Mouse (Mus musculus): ENCODE measurements at regions not wholly inside any gene's neighbourhood (a gene's known extent, or its start where the extent isn't known, plus 50 kb on each side); places are given as distances from the start of the nearest gene placed in this dataset.

DNA sequence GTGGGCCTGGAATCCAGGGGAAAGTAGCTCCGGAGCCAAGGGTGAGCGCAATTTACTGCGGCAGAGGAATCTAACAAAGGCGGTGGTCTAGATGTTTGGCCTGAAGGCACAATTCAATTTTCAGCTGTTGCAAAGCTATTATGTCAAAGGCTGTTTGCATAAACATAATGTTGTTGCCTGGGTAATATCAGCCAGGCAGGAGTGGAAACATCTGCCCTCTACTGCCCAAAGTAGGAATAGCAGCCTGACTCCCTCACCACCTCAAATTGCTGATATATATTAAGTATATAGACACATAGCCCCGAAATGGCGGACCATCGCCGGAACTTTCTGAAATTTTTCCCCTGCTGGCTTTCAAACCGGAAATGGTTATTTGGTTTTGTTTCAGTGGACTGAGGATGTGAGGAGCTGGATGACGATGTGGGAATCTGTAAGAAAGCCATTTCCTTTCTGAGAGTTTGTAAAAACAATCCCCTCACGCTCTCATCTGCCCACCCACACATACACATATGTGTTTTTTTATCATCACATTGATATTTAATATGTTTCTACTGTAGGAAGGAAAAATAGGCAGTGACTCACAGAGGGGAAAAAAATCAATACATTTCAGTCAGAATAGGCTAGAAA lies 173.1 kb upstream of the Clint1 start:
- Histone ChIP-seq H3K4me3 (replicated peaks) (no peak overlapping the region), H3K4me1 (replicated peaks) (no peaks in the 10 kb centered on the region), H3K4me2 (replicated peaks) (no peak overlapping the region), H3K9me3 (no peaks in the 10 kb centered on the region), H3K9ac (no peak overlapping the region), H3K27me3 (replicated peaks) (no peaks in the 10 kb centered on the region), H3K27ac (no peak overlapping the region), H3K36me3 (no peaks in the 10 kb centered on the region)
- 48% methylated on average over 11 of the region's 11 CpGs for WGBS
- no peak for ATAC-seq

DNA sequence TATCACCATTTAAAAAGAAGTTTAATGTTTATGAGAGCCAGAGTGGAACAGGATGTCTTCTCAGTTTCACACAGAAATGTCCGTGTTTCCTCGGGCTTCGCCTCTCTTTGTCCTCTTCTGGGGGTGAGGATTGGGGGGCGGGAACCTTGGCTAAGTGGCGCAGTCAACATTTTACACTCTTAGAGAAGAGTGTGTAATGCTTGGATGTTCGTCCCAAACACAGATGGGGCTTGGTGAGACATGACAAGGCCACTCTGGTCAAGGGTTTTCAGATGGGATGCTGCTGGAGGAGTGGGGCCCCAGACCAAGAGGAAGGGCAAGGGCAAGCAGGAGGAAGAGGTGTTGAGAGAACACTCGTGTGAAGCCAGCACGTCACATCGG lies 172.6 kb upstream of the Clint1 start:
- WGBS: 66% methylated on average over 9 of the region's 9 CpGs
- no peak overlapping the region for H3K27ac ChIP-seq
- no peak overlapping the region for H3K4me3 ChIP-seq (replicated peaks)
- H3K9ac ChIP-seq: no peak overlapping the region
- no peak for ATAC-seq
- H3K36me3 ChIP-seq: no peaks in the 10 kb centered on the region
- no peaks in the 10 kb centered on the region for H3K4me1 ChIP-seq (replicated peaks)
- H3K9me3 ChIP-seq: no peaks in the 10 kb centered on the region
- no peaks in the 10 kb centered on the region for H3K27me3 ChIP-seq (replicated peaks)
- no peak overlapping the region for H3K4me2 ChIP-seq (replicated peaks)

DNA sequence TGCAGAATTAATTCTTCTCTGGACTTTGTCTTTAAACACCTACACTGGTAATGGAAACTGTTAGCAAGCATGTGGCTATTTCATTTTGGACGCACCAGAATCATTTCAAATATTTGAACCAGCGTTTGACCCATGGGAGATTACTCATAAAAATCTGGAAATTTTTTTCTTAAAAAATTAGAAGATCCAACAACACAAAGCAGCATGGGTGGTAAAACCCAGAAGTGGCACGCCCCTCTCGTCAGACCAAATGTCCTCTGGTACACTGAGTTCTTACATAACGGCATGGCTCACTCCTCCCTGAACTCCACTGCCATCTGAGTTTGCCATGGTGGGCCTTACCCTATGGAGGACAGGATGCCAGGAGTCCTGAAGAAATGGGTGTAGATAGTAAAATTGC lies 166.3 kb upstream of the Clint1 start:
- Histone ChIP-seq H3K36me3 (no peaks in the 10 kb centered on the region), H3K9me3 (no peaks in the 10 kb centered on the region), H3K4me2 (replicated peaks) (no peak overlapping the region), H3K9ac (no peak overlapping the region), H3K4me1 (replicated peaks) (no peaks in the 10 kb centered on the region), H3K4me3 (replicated peaks) (no peak overlapping the region), H3K27me3 (replicated peaks) (no peaks in the 10 kb centered on the region), H3K27ac (no peak overlapping the region)
- ATAC-seq: no peak
- WGBS: 88% methylated on average over 5 of the region's 5 CpGs

DNA sequence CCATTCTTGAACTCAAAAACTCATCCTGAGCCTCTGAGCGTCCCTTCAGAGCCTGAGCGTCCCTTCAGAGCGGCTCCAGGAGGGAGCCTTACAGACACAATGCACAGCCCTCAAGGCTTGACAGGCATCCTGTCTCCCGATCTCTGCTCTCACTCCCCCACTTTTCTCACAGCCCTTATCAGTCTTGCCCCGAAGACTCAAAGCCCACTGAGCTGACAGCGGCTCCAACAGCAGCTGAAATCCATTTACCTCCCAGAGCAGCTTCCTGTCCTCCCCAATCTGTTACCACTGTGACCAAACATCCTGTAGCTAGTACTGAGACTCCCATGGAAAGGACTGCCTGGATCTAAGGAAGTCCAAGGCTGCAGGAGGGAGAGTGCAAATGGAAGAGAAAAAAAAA lies 158.6 kb upstream of the Clint1 start:
- no peak for ATAC-seq
- Histone ChIP-seq H3K4me1 (replicated peaks) (no peaks in the 10 kb centered on the region), H3K36me3 (no peaks in the 10 kb centered on the region), H3K4me2 (replicated peaks) (no peak overlapping the region), H3K4me3 (replicated peaks) (no peak overlapping the region), H3K9me3 (no peaks in the 10 kb centered on the region), H3K9ac (no peak overlapping the region), H3K27me3 (replicated peaks) (no peaks in the 10 kb centered on the region), H3K27ac (no peak overlapping the region)
- WGBS: 37% methylated on average over 6 of the region's 6 CpGs

DNA sequence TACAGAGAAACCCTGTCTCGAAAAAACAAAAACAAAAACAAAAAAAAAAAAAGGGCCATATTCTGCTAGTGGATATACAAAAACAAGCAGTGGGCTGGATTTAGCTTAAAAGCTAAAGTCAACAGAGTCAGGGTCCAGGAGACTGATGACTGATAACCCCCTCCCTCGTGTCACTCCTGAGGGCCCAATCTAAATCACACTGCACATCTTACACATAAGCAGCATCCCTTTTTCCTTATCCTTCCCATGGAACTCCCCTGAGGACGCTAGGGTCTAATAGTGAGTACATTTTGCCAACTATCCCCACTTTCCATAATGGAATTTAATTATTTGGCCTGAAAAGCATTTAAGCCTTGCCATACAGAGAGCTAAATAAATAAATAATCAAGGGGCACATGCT lies 150.3 kb upstream of the Clint1 start:
- Histone ChIP-seq H3K9ac (no peak overlapping the region), H3K27me3 (replicated peaks) (no peaks in the 10 kb centered on the region), H3K4me2 (replicated peaks) (no peak overlapping the region), H3K9me3 (no peaks in the 10 kb centered on the region), H3K27ac (no peak overlapping the region), H3K4me1 (replicated peaks) (no peaks in the 10 kb centered on the region), H3K36me3 (no peaks in the 10 kb centered on the region), H3K4me3 (replicated peaks) (no peak overlapping the region)
- 64% methylated on average over 3 of the region's 3 CpGs for WGBS
- ATAC-seq: no peak

DNA sequence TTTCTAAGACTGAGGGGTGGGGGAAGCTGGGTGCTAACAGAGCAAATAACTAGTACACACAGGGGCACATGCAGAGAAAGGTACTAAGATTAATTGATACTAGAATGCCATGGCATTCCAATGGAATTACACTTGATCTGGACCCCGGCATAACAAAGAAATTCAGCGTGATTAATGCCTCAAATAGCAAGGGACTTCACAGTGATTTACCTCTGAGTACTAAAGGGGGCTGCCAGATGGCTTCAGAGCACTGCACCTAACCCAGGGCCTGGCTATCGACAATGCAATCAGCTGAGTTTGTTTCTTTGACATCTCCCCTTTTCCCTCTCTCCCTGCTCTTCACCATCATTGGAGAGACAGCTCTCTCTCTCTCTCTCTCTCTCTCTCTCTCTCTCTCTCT lies 148.9 kb upstream of the Clint1 start:
- H3K4me2 ChIP-seq (replicated peaks): no peak overlapping the region
- no peak for ATAC-seq
- no peaks in the 10 kb centered on the region for H3K4me1 ChIP-seq (replicated peaks)
- H3K9ac ChIP-seq: no peak overlapping the region
- H3K27ac ChIP-seq: no peak overlapping the region
- WGBS: 51% methylated on average over 3 of the region's 3 CpGs
- H3K36me3 ChIP-seq: no peaks in the 10 kb centered on the region
- H3K4me3 ChIP-seq (replicated peaks): no peak overlapping the region
- H3K27me3 ChIP-seq (replicated peaks): no peaks in the 10 kb centered on the region
- H3K9me3 ChIP-seq: no peaks in the 10 kb centered on the region

DNA sequence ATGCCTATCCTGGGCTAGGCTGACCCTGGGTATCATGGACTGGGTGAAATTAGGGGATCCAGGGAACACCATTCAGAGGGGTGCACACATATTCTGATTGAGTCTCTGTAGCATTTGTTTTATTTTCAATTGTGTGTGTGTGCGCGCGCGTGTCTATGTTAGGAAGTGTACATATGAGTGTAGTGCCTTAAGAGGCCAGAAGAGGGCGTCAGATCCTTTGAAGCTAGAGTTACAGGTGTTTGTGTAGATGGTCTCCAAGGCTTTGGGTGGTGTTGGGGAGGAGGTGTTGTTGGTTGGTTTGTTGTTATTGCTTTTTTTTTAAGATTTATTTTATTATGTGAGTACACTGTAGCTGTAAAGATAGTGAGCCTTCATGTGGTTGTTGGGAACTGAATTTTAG lies 147.4 kb upstream of the Clint1 start:
- Histone ChIP-seq H3K9ac (no peak overlapping the region), H3K36me3 (no peaks in the 10 kb centered on the region), H3K27ac (no peak overlapping the region), H3K9me3 (no peaks in the 10 kb centered on the region), H3K4me1 (replicated peaks) (no peaks in the 10 kb centered on the region), H3K27me3 (replicated peaks) (no peaks in the 10 kb centered on the region), H3K4me3 (replicated peaks) (no peak overlapping the region), H3K4me2 (replicated peaks) (no peak overlapping the region)
- ATAC-seq: no peak
- 70% methylated on average over 5 of the region's 5 CpGs for WGBS

DNA sequence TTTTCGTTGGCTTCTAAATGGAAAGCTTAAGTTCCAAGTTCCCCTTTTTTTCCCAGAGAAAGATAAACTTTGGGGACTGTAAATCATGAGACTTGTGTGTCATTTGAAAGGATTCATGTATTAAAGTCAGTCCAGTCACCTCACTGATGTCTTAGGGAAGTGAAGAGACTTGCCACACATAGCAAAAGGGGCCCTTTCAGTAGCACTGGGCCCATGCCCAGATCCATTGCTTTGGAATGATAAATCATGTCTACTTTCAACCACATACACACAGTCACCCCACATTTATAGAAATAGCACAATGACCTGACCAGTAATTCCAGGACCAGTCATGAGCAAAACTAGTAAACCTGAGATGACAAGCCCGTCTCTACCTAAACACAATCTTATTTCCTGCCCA lies 133.2 kb upstream of the Clint1 start:
- Histone ChIP-seq H3K9ac (no peak overlapping the region), H3K27me3 (replicated peaks) (no peaks in the 10 kb centered on the region), H3K4me1 (replicated peaks) (no peaks in the 10 kb centered on the region), H3K27ac (no peak overlapping the region), H3K4me2 (replicated peaks) (no peak overlapping the region), H3K36me3 (no peaks in the 10 kb centered on the region), H3K4me3 (replicated peaks) (no peak overlapping the region), H3K9me3 (no peaks in the 10 kb centered on the region)
- 68% methylated on average over 2 of the region's 2 CpGs for WGBS
- ATAC-seq: no peak

DNA sequence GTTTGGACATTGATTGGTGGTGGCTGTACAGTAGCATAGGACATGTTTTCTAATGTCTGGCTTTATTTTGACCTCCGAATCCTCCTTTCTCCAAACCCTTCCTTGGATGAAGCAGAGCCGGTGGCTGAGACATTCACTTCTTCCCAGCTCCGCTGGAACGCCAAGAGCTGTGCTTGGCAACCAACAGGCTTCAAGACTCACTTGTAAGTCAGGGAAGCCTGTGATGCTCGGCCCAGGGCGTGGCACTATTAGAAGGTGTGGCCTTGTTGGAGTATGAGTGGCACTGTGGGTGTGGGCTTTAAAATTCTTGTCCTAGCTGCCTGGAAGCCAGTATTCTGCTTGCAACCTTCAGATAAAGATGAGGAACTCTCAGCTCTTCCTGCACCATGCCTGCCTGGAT lies 132.0 kb upstream of the Clint1 start:
- 83% methylated on average over 6 of the region's 6 CpGs for WGBS
- Histone ChIP-seq H3K4me3 (replicated peaks) (no peak overlapping the region), H3K27ac (no peak overlapping the region), H3K27me3 (replicated peaks) (no peaks in the 10 kb centered on the region), H3K36me3 (no peaks in the 10 kb centered on the region), H3K9me3 (no peaks in the 10 kb centered on the region), H3K4me2 (replicated peaks) (no peak overlapping the region), H3K4me1 (replicated peaks) (no peaks in the 10 kb centered on the region), H3K9ac (no peak overlapping the region)
- no peak for ATAC-seq

DNA sequence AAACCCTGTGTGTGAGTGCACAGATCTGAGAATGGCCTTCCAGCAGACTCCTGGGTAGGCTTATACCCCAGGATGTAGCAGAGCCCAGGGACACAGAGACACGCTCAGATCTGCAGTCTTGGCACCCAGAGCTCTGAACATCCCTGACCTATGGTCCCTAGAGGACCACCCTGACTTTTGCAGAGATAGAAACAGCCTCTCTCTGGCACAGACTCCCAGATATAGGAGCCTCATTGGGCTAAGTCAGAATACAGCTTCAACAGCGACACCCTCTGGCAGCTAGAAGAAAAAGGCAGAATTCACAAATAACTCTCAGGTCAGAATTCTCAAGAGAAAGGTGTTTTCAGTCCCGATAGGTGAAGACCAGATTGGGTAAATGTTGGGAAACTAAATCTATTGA lies 115.3 kb upstream of the Clint1 start:
- Histone ChIP-seq H3K27me3 (replicated peaks) (no peaks in the 10 kb centered on the region), H3K9ac (no peak overlapping the region), H3K9me3 (no peaks in the 10 kb centered on the region), H3K4me1 (replicated peaks) (no peaks in the 10 kb centered on the region), H3K4me3 (replicated peaks) (no peak overlapping the region), H3K27ac (no peak overlapping the region), H3K4me2 (replicated peaks) (no peak overlapping the region), H3K36me3 (no peaks in the 10 kb centered on the region)
- no peak for ATAC-seq
- WGBS: 43% methylated on average over 3 of the region's 3 CpGs

DNA sequence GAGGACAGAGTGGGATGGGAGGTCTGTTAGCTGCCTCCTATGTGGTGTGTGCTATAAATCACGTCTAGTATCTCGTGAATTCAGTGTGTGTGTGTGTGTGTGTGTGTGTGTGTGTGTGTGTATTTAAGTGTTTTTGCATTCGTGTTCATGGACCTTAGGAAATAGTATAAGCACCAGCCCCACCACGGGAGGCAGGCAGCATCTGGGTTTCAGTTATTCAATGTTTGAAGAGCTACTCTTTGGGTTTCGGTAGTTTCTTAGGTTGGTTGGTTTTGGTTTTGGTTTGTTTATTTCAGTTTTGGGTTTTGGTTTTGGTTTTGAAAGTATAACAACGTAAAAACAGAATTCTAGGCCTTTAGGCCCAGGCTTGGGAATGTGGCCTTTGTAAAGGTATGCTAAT lies 113.5 kb upstream of the Clint1 start:
- no peaks in the 10 kb centered on the region for H3K4me1 ChIP-seq (replicated peaks)
- whole genome bisulfite sequencing: 75% methylated on average over 6 of the region's 6 CpGs
- no peak overlapping the region for H3K27ac ChIP-seq
- no peak overlapping the region for H3K4me2 ChIP-seq (replicated peaks)
- no peak overlapping the region for H3K4me3 ChIP-seq (replicated peaks)
- ATAC-seq: no peak
- H3K9me3 ChIP-seq: no peaks in the 10 kb centered on the region
- no peaks in the 10 kb centered on the region for H3K27me3 ChIP-seq (replicated peaks)
- no peaks in the 10 kb centered on the region for H3K36me3 ChIP-seq
- no peak overlapping the region for H3K9ac ChIP-seq

DNA sequence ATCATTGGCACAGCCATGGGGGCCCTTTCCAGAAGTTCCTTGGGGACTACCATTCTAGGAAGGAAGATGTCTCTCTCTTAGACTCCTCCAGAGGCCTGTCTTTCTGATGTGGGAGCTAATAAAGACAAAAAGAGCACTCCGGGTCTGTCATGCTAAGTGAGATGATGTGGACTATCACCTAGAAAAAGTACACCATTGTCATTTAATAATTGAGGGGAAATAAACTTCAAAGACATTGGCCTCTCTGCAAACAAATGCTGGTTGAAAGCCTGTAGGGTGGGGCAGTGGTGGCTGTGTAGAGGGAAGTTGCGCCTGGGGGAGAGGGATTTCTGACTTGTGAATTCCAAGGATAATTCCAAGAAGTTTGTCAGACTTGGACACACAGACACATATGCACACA lies 105.9 kb upstream of the Clint1 start:
- no peak overlapping the region for H3K4me2 ChIP-seq (replicated peaks)
- H3K27me3 ChIP-seq (replicated peaks): no peaks in the 10 kb centered on the region
- H3K4me3 ChIP-seq (replicated peaks): no peak overlapping the region
- H3K36me3 ChIP-seq: no peaks in the 10 kb centered on the region
- no peaks in the 10 kb centered on the region for H3K4me1 ChIP-seq (replicated peaks)
- no peaks in the 10 kb centered on the region for H3K9me3 ChIP-seq
- H3K9ac ChIP-seq: no peak overlapping the region
- H3K27ac ChIP-seq: no peak overlapping the region
- WGBS: 80% methylated on average over 2 of the region's 2 CpGs
- ATAC-seq: no peak

DNA sequence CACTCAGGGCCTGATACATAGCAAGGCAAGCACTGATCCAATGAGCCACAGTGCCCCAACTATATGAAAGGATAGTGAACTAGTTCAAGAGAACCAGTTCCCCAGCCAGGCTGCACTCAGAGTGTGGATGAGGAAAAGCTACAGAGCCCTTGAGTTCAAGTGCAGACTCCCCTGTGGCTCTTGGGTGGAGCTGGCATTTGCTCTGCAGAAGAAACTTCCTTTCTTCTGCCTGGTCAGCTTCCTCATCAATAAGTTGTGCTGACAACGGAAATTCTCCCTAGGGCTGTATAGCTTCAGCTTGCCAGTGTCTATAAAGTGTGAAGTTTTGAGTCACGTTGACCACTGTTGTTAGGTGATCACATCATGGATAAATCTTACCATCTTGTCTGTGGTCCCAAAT lies 101.6 kb upstream of the Clint1 start:
- Histone ChIP-seq H3K9ac (no peak overlapping the region), H3K4me1 (replicated peaks) (no peaks in the 10 kb centered on the region), H3K4me2 (replicated peaks) (no peak overlapping the region), H3K9me3 (no peaks in the 10 kb centered on the region), H3K27me3 (replicated peaks) (no peaks in the 10 kb centered on the region), H3K27ac (no peak overlapping the region), H3K4me3 (replicated peaks) (no peak overlapping the region), H3K36me3 (no peaks in the 10 kb centered on the region)
- WGBS: 67% methylated on average over 2 of the region's 2 CpGs
- ATAC-seq: no peak

DNA sequence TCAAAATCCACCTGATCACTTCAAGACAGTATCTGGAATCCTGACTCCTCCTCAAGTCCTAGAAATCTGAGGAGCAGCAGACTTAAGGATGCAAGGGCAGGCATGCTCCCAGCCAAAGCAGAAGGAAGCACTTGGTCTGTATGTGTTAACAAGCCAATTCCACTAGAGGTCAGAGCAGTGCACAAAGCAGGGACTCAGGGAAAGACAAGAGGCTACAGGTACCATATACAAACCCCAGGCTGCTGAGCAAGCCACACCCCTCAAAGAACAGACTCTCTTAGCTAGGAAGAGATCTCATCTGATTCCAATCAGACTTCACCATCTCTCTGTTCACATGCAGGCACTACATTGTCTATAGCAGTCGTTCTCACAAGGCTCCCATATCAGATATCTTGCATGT lies 99.6 kb upstream of the Clint1 start:
- ATAC-seq: peak; percentile 67; the same call in 1 of the 2 replicates
- Histone ChIP-seq H3K9me3 (no peaks in the 10 kb centered on the region), H3K36me3 (no peaks in the 10 kb centered on the region), H3K9ac (no peak overlapping the region), H3K4me3 (replicated peaks) (no peak overlapping the region), H3K27ac (no peak overlapping the region), H3K4me1 (replicated peaks) (no peaks in the 10 kb centered on the region), H3K27me3 (replicated peaks) (no peaks in the 10 kb centered on the region), H3K4me2 (replicated peaks) (no peak overlapping the region)
- 43% methylated on average over 1 of the region's 1 CpGs for WGBS

Data from intestine, embryonic 15.5 days (tissue).